Mouse (Mus musculus) C2C12 (cell line): ENCODE measurements around the gene Etv6. TPM values are rescaled to one million over a fixed set of nuclear protein-coding genes. Genes with fewer than 3 reads are reported as not detected.

Source experiments
- H3K27me3 ChIP-seq: one replicate; pipeline ENCODE4 v1.6.1; 2011; ENCODE audit not compliant: control insufficient read depth, insufficient read depth, insufficient read length
- H3K36me3 ChIP-seq: one replicate; pipeline ENCODE4 v1.6.1; 2011; ENCODE audit not compliant: control insufficient read depth, insufficient read depth
- H3K4me3 ChIP-seq: one replicate; pipeline ENCODE4 v1.5.1; 2011; ENCODE audit warnings: mild to moderate bottlenecking, control low read depth; ENCODE audit not compliant: poor library complexity, insufficient read depth, severe bottlenecking
- H3K79me2 ChIP-seq: one replicate; pipeline ENCODE4 v1.6.1; 2011; ENCODE audit not compliant: control insufficient read depth, insufficient read depth
- H3K79me3 ChIP-seq: one replicate; pipeline ENCODE4 v1.6.1; 2011; ENCODE audit warnings: low read depth, control low read depth
- H3ac ChIP-seq: one replicate; pipeline ENCODE3; 2011; ENCODE audit warnings: low read depth; ENCODE audit not compliant: control insufficient read depth, insufficient read length
- CEBPB ChIP-seq: IDR thresholded peaks from one replicate; pipeline ENCODE4 v1.6.1; 2011; ENCODE audit warnings: low read depth, mild to moderate bottlenecking, control low read depth, moderate library complexity
- CTCF ChIP-seq: IDR thresholded peaks from one replicate; pipeline ENCODE4 v1.5.1; 2011; ENCODE audit not compliant: control insufficient read depth, insufficient read depth, insufficient read length
- FOSL1 ChIP-seq: IDR thresholded peaks from one replicate; pipeline ENCODE4 v1.8.0; 2011; ENCODE audit warnings: mild to moderate bottlenecking, low read length; ENCODE audit not compliant: poor library complexity, insufficient read depth, severe bottlenecking
- MAX ChIP-seq: IDR thresholded peaks from one replicate; pipeline ENCODE4 v1.6.1; 2011; ENCODE audit warnings: mild to moderate bottlenecking, control low read depth
- MYOD1 ChIP-seq: IDR thresholded peaks from one replicate; pipeline ENCODE4 v1.6.1; 2011; ENCODE audit warnings: low read depth; ENCODE audit not compliant: control insufficient read depth, insufficient read length
- MYOG ChIP-seq: IDR thresholded peaks from one replicate; pipeline ENCODE4 v1.6.1; 2011; ENCODE audit not compliant: control insufficient read depth, insufficient read length; ENCODE audit errors: extremely low read depth
- USF1 ChIP-seq: IDR thresholded peaks from one replicate; pipeline ENCODE4 v1.6.1; 2011; ENCODE audit warnings: low read depth, mild to moderate bottlenecking, control low read depth, moderate library complexity
- polyA plus RNA-seq: library from polyadenylated mRNA; unstranded; fragments of >200 nt; fragmentation: generic; extraction: Trizol; gene quantifications from one replicate; pipeline ENCODE4 v1.2.1, GENCODE M21; 2012; ENCODE audit warnings: missing spikeins

Gene Etv6
- polyA plus RNA-seq, 1 experiment: 8.5 TPM

DNA sequence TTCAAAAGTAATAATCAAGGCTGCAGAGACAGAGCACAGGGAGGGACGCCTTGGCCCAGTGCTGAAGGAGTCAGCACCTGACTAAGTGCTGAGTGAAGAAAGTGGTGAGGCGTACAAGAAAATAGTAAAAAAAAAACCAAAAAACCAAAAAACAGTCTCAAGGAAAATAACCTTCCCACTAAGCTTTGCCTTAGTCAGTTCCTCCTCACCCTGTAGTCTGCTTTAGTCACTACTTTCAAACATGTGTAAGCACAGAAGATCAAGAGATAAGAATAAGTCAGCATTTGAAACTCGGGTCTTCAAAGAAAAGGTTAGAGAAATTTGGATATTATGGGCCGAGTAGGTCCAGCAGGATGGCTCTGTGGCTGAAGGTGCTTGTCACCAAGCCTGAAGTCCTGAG is 52.2 kb downstream of the Etv6 start:
- H3K4me3 ChIP-seq: no peak overlapping the region
- TF ChIP-seq MYOG (no peak), MYOD1 (no peak), CTCF (no peak), MAX (no peak), USF1 (no peak), CEBPB (no peak), FOSL1 (no peak)

DNA sequence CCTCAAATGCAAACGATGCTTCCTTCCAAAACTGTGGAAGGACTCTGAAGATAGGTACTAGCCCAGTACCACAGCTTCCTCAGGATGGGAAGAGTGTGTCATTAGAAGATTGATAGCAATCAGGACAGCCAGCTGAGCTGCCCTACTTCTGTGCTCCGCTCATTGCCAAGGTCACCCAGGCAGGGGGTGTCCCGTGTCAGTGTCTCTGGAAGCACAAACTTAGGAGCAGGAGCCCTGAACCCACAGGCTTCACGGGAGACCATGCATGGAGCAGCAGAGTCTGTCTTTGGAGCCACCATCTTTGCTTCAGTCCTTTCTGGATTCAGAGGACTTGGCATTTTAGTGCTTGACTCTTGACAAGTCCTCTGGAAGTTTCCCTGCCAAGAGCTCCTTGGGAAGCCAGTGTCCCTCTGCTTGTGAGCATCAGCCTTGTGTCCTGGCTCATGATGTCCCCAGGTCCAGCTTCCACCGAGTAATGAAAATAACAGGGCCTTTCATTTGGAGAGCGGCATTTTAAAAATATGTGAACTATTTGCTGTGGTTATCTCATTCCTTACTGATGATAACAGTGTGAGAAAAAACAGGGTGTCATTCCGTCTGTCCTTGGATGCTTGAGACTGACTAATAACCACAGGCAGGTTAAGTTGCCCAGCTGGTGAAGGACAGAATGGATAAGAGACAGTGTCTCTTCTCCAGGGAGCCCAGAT is 54.3 kb downstream of the Etv6 start:
- no peaks in the 10 kb centered on the region for H3K27me3 ChIP-seq
- H3K4me3 ChIP-seq: no peak overlapping the region
- peaks cover 42% of the 10 kb centered on the region for H3K79me3 ChIP-seq

More for the DNA sequence above, 52.2 kb downstream of the Etv6 start:
- Histone ChIP-seq H3K79me2 (peaks cover 97% of the 10 kb centered on the region), H3K27me3 (no peaks in the 10 kb centered on the region), H3K36me3 (no peaks in the 10 kb centered on the region), H3K79me3 (peaks cover 55% of the 10 kb centered on the region), H3ac (no peak overlapping the region)

DNA sequence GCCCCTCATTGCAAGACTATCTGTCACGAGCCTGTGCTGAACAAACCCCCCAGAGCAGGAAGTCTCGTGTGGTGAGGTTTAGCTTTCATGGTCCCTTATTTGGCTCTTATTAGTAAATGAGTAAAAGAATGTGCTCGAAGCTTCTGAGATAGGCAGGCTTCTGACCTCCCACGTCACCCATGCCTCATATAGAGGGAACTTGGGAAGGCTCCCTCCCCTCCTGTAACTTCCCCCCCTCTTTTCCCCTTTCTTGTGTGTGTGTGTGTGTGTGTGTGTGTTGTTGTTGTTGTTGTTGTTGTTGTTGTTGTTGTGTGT is 54.8 kb downstream of the Etv6 start:
- Histone ChIP-seq H3K79me3 (peaks cover 40% of the 10 kb centered on the region), H3K36me3 (peaks cover 3% of the 10 kb centered on the region), H3K79me2 (peaks cover 96% of the 10 kb centered on the region), H3ac (no peak overlapping the region), H3K4me3 (no peak overlapping the region), H3K27me3 (no peaks in the 10 kb centered on the region)
- no peak for TF ChIP-seq CEBPB
- TF ChIP-seq MYOD1: no peak
- TF ChIP-seq FOSL1: no peak

More for the DNA sequence above, 54.3 kb downstream of the Etv6 start:
- peaks cover 96% of the 10 kb centered on the region for H3K79me2 ChIP-seq
- H3ac ChIP-seq: no peak overlapping the region
- TF ChIP-seq CTCF (no peak), MYOD1 (peak; percentile 39), FOSL1 (peak; percentile 19), CEBPB (no peak), MAX (peak; percentile 51)
- H3K36me3 ChIP-seq: peaks cover 3% of the 10 kb centered on the region

DNA sequence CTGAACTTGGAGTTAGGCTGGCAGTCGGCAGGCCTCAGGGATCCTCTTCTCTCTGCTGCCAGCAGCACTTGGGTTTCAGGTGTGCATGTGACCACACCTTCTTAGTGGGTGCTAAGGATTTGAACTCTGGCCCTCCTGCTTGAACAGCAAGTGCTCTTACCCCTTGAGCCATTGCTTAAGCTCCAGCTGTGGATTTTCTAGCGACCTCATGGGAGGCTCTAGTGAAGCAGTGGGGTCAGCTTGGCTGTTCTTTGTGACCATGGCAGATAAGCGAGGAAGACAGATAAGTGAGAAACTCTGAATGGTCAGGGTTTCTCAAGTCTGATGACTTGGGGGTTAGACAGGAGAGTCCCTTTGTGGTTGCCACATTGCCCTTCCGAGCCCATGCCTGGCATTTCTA is 55.4 kb downstream of the Etv6 start:
- Histone ChIP-seq H3K36me3 (peaks cover 3% of the 10 kb centered on the region), H3K4me3 (no peak overlapping the region), H3K27me3 (no peaks in the 10 kb centered on the region), H3K79me2 (peaks cover 96% of the 10 kb centered on the region), H3ac (no peak overlapping the region), H3K79me3 (peaks cover 40% of the 10 kb centered on the region)
- TF ChIP-seq MAX: no peak
- no peak for TF ChIP-seq USF1
- TF ChIP-seq CEBPB: no peak
- TF ChIP-seq MYOG: no peak
- TF ChIP-seq CTCF: no peak
- TF ChIP-seq FOSL1: no peak
- no peak for TF ChIP-seq MYOD1

DNA sequence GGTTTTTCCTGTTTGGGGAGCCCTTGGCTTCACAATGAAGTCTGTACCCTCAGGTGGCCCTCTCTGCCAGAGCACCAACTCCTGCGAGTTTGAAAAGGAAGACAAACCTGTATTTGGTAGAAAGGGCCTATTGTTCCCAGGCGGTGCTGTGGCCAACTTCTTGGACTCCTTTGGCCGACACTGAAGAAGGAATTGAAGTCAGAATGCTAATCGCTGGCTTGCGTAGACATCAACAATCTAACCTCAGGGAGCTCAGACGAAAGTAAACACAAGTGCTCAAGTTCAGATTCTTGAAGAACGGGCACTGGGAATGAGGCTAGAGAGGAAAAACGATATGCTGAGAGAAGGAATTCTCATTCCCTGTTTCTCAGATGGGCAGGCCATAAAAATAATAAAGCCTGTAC is 55.9 kb downstream of the Etv6 start:
- H3K27me3 ChIP-seq: no peaks in the 10 kb centered on the region
- no peak overlapping the region for H3K4me3 ChIP-seq
- TF ChIP-seq CEBPB: no peak
- TF ChIP-seq FOSL1: no peak
- TF ChIP-seq MYOD1: no peak
- no peak for TF ChIP-seq CTCF
- TF ChIP-seq MYOG: no peak
- no peak overlapping the region for H3ac ChIP-seq
- peaks cover 3% of the 10 kb centered on the region for H3K36me3 ChIP-seq
- peaks cover 42% of the 10 kb centered on the region for H3K79me3 ChIP-seq
- peaks cover 96% of the 10 kb centered on the region for H3K79me2 ChIP-seq

DNA sequence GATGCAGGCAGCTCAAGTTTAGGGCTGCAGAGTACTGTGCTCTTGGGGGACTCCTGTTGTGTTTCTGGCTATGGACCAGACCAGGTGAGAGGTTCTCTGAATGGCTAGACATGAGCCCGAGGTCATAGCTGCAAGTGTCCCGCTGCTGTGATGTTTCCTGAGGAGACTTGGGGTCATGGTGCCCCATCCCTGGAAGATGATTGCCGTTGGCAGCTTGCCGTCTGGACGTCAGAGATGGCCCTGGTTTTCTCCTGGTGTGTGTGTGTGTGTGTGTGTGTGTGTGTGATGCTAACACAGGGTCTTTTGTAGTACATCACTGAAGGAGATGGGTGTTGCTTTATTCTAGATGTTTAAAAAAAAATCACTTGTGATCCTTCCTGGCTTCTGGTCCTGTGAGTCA is 58.6 kb downstream of the Etv6 start:
- no peak for TF ChIP-seq MYOG
- peaks cover 3% of the 10 kb centered on the region for H3K36me3 ChIP-seq
- peaks cover 43% of the 10 kb centered on the region for H3K79me3 ChIP-seq
- H3K79me2 ChIP-seq: peaks cover 93% of the 10 kb centered on the region
- H3ac ChIP-seq: no peak overlapping the region
- no peaks in the 10 kb centered on the region for H3K27me3 ChIP-seq
- H3K4me3 ChIP-seq: no peak overlapping the region
